Mouse (Mus musculus) hindlimb bud, embryonic 11.5 days (tissue): ENCODE data around the gene Gpatch1.
"Not testable (repeated sequence)": the region's sequence is repeated elsewhere in the genome, so short reads cannot be mapped to it uniquely, and the experiment has no call there.

Experiments used
- DNase-seq: peaks from one replicate; pipeline ENCODE4 v3.0.0-alpha.2; 2012; ENCODE audit warnings: low read depth, low spot score; ENCODE audit errors: extremely low spot score

The Gpatch1 gene

GRCm38 (mm10) chr7:35331590-35331989 lies 13.3 kb upstream of the Gpatch1 start:
- DNase-seq: no peak

- DNase-seq: no peak
Observed at GRCm38 (mm10) chr7:35322732-35323420, 4.6 kb upstream of the Gpatch1 start.

- no peak for DNase-seq
Observed at GRCm38 (mm10) chr7:35322161-35322560, 3.9 kb upstream of the Gpatch1 start.

GRCm38 (mm10) chr7:35319755-35320154 lies 1.5 kb upstream of the Gpatch1 start:
- DNase-seq: no peak

GRCm38 (mm10) chr7:35319221-35319620 lies 981 bp upstream of the Gpatch1 start:
- DNase-seq: not testable (repeated sequence)

GRCm38 (mm10) chr7:35314156-35314555 lies 4.1 kb downstream of the Gpatch1 start:
- DNase-seq: no peak

- no peak for DNase-seq
Observed at GRCm38 (mm10) chr7:35311214-35311613, 7.0 kb downstream of the Gpatch1 start.

- DNase-seq: no peak
Observed at GRCm38 (mm10) chr7:35300792-35301191, 17.4 kb downstream of the Gpatch1 start.

GRCm38 (mm10) chr7:35299656-35300055 lies 18.6 kb downstream of the Gpatch1 start:
- no peak for DNase-seq

- DNase-seq: no peak
Observed at GRCm38 (mm10) chr7:35297886-35298285, 20.4 kb downstream of the Gpatch1 start.

GRCm38 (mm10) chr7:35295631-35296030 lies 22.6 kb downstream of the Gpatch1 start:
- DNase-seq: no peak

- no peak for DNase-seq
Observed at GRCm38 (mm10) chr7:35293464-35293863, 24.8 kb downstream of the Gpatch1 start.

- no peak for DNase-seq
Observed at GRCm38 (mm10) chr7:35278933-35279332, 39.3 kb downstream of the Gpatch1 start.

GRCm38 (mm10) chr7:35277433-35277832 lies 40.8 kb downstream of the Gpatch1 start:
- no peak for DNase-seq

- DNase-seq: no peak
Observed at GRCm38 (mm10) chr7:35269443-35270024, 48.7 kb downstream of the Gpatch1 start.

- DNase-seq: no peak
Observed at GRCm38 (mm10) chr7:35267841-35268240, 50.4 kb downstream of the Gpatch1 start.

- DNase-seq: no peak
Observed at GRCm38 (mm10) chr7:35266666-35267065, 51.6 kb downstream of the Gpatch1 start.

GRCm38 (mm10) chr7:35264746-35265145 lies 53.5 kb downstream of the Gpatch1 start:
- DNase-seq: no peak

GRCm38 (mm10) chr7:35263595-35264489 lies 54.4 kb downstream of the Gpatch1 start:
- no peak for DNase-seq

GRCm38 (mm10) chr7:35259384-35259783 lies 58.9 kb downstream of the Gpatch1 start:
- no peak for DNase-seq

GRCm38 (mm10) chr7:35258294-35258693 lies 59.9 kb downstream of the Gpatch1 start:
- no peak for DNase-seq
